Mouse (Mus musculus) cerebellum, adult 11-12 months (tissue): ENCODE data around the gene Nptx2.

Experiments
- DNase-seq: peaks from one replicate; pipeline ENCODE4 v3.0.0; 2022

The Nptx2 gene

GRCm38 (mm10) chr5:144591248-144591880, 45.7 kb downstream of the Nptx2 start:
- no peak for DNase-seq

DNA sequence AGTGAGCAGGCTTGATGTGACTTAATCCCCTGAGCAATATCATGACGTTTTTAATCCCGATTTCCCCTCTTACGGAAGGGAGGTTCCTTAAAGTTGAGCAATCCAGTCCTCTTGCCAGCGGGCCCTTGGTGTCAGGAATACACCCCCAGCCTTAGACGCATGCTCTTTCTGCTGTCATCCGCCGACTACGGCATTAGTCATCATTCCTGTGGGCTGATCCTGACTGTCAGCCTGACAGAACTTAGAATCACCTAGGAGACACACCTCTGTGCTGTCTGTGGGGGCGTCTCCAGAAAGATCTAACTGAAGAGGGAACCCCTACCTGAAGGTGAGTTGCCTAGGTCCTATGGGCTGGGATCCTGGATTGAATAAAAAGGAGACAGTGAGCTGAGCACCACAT, 49.1 kb downstream of the Nptx2 start:
- no peak for DNase-seq
